Mouse (Mus musculus) layer of hippocampus, postnatal 36 days (tissue): ENCODE data around the gene Gm266. TPM values are rescaled to one million over a fixed set of nuclear protein-coding genes. Genes with fewer than 3 reads are reported as not detected.

Experiments
- DNase-seq, 2 experiments: peaks; one replicate each; pipeline ENCODE4 v3.0.0; 2022
- total RNA-seq, 2 experiments: library from RNA; stranded (reverse); gene quantifications; 2 replicates each; pipeline ENCODE4 v1.2.3; 2021

Gene Gm266
- total RNA-seq, 2 experiments from 2014 or later = 5.5 to 7.8 TPM

DNA sequence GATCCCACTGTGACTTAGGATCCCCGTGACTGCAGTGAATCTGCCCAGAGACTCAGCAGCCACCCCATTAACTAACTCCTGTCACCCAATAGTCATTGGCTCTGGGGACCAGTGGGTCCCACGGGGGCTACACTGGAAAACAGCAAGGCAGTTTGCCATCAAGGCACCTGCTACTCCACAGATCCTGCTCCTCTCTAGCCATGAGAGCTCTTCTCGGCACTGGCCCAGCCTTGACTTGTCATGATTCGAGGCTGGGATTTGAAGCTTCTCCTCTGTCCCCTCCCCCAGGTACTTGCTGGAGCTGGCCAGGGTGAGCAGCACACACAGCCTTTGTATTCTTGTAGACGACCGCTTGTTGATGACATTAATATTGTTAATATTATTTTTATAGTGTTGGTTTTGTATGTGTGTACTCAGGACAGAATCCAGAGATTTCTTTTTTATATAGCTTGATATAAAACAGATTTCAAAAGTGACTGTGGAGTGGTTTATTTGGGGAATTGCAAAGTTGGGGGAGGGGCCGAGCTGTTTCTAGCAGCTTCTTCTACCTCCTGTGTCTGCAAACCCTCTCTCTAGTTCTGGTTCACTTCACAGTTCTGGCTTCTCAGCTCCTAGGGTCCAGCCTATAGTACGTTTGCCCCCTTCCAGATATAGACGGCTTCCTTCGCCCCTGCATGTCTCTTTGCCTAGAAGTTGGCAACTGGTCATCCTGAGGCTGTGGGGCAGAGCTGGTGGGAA is 30.9 kb downstream of the Gm266 start:
- DNase-seq = no peak

DNA sequence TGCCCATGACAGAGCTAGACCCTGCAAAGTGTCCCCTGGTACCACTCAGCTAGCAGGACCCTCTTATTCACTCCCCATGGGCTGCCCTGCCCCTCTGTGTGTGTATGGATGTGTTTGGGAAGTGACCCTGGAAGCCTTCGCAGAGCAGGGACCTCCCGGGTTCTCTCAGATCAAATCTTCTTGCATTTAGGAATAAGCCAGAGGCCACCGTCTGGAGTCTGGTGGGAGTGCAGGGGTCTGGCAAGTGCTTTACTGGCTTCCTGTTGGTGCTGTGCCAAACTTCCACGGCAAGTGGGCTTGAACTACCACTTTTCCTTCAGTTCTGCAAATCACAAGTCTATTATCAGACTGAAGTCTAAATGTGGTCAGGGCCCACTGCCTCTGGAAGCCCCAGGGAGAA is 31.6 kb downstream of the Gm266 start:
- no peak for DNase-seq

DNA sequence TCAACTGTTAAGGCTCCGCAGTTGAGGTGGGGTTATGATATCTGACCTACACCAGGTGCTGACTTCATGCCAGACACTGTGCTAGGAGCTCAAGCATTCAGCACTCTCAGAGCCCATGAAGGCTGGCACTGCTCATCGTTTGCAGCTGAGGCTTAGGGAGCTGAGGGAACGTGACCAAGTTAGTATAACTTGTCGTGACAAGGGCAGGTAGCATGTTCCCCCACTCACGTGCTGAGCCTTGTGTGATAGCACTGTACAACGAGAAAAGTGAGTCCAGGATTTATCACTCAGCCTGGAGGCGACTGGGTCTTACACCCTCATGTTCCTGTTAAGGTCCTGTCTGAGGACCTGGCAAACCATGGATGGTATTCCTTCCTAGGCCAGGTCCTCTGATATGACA is 34.1 kb downstream of the Gm266 start:
- DNase-seq = no peak

DNA sequence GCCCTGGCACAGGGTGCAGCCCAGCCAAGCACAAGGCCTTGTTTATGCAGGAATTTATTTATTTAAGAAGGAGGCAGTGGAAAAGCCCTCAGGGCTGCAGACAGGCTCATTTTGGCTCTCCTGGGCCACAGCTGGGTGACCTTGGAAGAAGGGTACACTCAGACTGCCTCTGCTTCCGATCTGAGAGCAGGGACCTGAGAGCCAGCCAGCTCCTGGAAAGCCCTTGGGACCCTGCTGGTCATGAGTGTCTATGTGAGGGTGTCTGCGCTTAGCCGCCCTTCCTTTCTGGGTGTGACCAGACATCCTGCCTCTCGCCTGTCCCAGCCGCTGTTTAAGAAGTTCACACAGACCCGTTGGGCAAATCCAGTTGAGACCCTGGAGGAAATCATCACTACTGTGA is 35.3 kb downstream of the Gm266 start:
- no peak for DNase-seq

DNA sequence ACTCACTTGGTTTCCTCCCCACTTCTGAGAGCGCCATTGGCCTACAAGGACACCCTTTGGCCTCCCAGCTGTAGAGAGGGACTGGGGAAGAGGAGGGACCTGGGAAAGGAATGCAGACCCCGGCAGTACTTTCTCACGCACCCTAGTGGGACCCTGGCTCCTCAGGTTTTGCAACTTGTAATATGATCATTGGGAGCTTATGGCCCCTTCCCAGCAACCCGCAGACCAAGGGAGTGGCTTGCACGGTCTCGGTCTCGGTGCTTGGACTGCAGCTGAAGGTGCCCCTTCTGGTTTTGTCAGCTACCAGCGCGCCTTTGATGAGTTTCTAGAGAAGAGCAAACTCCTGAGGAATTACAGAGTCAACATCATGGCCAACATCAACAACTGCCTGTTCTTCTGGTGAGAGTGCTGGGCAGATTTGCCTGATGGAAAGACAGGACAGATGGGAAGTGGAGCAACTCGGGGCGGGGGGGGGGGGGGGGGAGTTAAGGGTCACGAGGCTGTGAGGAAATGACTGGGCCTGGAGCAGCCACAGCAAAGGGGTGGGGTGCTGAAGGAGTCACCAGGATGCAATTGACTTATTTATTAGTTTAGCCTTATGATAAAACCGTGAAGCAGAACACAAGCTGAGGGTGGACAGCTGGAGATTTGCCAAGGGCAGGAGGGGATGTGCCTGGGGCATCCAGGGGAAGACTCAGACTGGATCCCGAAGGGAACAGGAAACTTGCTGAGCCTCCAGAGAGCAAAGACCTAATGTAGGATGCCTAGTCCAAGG is 36.5 kb downstream of the Gm266 start:
- no peak for DNase-seq

DNA sequence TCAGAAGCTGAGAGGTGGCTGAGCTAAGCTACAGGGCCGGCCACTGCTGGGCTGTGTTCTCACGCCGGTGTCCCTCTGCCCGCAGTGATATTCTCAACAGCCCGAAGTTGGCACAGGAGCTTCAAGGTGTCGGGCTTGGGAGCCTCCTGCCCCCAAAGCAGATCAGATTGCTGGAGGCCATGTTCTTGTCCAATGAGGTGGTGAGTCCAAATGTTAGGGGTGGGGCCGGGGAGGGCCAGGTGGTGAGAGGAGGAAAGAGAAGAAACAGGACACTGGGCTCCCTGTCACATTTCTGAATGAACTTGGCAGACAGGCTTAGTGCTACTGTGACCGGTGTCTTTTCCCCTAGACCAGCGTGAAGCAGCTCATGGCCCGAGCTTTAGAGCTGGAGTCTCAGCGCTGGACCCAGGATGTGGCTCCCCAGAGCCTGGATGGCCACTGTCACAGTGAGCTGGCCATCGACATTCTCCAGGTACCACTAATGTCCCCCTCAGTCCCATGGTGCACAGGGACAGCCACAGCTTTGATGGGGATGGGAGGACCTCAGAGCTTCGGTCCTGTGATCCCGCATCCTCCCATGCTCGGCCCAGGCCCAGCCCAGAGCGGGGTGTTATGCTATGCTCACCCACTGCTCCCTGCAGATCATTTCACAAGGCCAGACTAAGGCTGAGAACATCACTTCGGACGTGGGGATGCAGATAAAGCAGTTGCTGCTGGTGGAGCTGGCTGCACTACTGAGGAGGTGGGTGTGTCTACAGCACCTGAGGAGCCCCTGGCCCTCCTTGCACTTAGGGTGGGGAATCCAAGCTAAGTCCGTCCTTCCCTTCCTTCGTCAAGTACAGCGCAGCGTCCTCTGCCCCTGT is 37.5 kb downstream of the Gm266 start:
- no peak for DNase-seq

DNA sequence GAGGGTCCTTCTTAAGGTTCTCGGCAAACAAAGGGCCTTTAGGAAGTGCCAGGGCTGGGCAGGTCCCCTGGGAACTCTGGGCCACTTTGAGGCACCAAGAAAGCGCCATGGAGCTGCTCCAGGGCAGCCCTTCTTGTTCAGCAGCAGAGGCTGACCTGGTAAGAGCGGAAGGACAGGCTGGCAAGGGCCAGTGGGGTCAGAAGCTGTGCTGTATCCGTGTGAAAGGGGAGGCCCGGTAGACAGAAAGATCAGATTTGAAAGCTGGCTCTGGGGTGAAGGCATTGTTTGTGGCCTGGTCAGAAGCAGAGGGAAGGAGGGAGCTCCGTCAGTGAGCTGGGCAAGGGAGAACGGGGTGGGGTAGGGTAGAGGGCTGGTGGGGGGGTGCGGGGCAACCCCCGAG is 38.3 kb downstream of the Gm266 start:
- DNase-seq = no peak

DNA sequence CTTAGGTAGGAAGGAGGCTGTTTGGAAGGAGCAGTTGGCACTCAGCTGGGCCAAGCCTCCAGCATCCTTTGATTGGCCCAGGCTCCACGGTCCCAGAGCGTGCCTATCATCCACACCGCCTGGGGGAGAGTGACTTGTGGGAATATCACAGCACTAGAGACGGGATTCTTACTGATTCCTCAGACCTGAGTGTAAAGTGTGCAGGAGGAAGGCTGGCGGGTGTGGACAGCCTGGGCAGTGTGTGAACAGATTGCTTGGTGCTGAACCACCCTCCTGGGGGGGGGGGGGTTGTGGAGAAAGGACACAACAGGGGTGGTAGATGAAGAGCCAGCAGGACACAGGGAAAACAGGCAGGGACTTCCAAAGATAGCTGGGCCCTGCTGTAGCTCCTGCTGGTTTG is 38.9 kb downstream of the Gm266 start:
- DNase-seq = no peak

DNA sequence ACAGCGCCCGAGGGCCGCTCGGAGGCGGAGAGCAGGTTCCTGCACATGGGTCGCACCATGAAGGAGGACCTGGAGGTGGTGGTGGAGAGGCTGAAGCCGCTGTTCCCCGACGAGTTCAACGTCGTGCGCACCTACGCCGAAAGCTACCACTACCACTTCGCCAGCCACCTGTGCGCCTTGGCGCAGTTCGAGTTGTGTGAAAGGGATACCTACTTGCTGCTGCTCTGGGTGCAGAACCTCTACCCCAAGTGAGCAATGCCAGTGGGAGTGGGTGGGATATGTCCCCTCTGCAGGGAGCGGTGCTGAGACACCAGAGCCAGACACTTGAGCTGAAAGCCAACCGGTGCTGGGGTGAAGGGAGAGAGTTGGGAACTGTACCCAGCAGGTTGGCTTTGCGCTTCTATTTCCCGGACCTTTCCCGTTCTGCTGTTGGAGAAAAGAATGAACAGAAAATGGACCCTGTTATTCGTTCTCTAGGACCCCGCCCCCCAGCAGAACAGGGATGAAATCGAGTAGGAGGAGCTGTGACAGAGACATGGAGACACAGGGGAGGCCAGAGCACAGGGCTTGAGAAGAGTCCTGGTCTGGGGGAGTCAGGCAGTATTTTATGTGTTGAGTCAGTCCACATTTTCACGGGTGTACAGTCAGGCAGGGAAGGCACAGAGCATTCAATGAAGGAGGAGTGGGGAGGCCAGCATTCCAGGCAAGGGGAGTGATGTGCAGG is 39.6 kb downstream of the Gm266 start:
- DNase-seq = no peak

DNA sequence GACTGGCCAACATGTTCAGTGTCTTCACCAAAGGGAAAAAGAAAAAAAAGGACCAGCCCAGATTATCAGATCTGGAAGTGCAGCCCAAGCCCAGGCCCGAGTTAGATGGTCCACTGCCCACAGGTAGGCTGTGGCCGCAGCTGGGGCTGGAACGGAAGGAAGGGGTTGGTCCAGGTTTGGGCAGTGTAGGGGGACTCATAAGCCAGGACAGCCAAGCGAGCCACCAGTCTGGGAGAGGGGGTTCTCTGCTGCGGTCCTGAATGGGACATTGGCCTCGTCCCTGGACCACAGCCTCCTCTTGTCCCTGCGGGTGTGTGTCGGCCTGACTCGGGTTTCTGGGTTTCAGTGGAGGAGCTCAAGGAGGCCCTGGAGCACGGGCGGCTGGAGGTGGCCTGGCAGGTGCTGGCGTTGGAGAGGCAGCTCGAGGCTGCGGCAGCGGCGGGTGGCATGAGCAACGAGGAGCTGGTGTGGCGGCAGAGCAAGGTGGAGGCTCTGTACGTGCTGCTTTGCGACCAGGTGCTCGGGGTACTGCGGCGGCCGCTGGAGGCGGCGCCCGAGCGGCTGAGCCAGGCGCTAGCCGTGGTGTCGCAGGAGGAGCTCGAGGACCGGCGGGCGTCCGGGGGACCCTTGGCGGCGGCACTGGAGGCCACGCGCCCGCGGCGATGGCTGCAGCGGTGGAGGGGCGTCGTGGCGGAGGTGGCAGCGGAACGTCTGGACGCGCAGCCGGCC is 40.3 kb downstream of the Gm266 start:
- no peak for DNase-seq

DNA sequence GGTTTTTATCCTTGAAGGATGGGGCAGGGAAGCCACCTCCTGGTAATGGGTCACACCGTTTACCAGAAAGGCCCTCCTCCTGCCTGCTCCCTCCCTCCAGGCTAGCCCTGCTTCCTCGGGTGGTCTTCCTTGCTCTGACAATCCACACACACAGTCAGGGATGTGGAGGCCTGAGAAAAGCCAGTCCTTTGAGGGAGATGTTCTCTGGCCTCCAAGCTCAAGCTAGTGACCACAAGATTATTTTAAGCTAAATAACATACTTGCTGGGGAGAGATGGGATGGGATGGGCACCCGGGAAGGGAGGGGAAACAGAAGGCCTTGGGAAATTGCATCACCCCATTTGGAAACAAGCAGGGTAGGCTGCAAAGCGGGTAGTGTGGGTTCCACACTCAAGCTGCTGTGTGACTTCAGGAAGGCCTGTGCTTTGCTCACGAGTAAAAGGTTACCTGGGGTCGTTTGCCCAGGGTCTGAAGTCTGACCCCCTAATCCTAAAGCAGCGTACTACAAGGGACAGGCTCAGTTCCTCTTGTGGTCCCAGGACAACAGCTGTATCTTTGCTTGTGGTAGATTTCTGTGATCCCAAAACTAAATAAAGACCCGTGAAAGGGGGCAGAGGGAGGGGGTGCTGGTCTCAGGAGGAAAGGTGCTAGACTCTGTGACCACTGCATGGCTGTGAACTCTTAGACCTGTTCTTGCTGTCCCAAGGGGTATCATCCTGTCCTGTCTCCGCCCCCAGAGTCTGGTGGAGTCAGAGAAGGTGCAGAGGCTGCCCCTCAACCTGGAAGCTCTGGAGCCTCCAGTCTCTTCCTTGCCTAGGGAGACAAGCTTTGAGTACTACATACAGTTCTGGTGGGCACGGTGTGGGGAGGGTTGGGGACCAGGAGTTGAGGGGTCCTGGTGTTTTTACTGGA is 41.4 kb downstream of the Gm266 start:
- DNase-seq = no peak

DNA sequence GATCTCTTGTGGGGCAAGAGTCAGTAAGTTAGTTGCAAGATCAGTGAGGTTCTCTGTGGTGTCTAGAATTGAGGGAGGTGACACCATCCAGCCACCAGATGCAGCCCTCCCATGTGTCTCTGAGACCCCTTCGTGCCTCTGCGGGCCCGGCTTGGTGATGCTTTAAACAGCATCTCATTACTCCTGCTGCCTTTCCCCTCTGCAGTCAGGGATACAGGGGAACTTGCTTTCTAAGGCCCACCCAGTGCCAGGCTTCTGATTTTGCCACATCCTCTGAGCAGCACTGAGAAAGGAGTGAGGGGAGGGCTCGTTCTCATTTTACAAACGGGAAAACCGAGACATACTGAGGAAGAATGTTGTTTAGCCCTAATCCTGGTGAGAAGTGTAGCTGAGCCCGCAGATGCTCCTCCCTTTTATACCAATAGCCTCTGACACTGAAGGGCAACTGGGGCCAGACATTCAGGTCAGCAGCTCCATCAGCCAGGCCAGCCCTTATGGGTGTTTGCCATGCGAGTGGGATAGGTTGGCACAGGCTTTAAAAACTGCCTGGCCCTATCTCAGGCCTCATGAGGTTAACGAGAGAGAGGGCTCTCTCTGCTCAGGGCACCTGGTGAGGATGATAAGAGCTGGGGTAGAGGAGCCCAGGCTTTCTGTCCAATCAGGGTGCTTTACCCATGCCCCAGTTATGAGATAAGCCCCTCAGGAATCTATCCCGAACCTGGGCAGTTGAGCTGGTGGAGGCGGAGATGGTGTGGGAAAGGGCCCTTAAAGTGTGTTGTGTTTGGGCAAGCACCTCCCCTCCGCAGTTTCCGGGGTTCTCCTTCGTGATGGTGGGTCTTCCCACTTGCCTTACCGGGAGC is 42.4 kb downstream of the Gm266 start:
- DNase-seq = no peak

DNA sequence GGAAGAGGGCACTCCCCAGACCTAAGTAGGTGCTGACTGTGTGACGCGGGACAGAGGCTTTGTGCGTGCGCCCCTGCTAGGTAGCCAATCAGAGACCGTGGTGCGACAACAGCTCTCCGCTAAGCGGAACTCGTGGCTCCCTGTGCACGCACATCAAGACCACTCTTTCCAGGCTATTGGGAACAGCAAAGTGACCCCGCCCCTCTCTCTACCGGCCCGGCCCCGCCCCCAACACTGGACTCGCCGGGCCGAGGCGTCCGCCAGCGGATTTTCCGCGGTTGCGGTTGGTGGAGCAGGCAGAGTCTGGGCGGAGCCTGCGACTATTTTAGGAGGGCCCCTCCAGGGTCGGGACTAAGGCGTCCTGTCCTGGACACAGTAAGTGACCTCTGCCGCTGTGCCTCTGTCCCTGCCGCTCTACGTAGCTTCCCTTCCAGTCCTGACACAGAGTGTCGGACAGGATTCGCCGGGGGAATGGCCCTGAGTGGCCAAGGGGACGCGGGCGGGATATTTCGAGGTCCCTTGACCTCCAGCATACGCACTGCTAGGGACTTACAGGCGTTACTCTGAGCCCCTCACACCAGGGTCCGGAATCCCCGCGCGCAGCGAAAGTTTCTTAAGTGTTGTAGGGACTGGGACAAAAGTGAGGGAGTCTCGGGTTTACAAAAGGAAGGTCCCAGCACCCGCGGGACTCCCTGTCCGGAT is 43.2 kb downstream of the Gm266 start, which contains the start of gene Tnfaip2:
TSS of gene Tnfaip2 (plus strand) at position 161 of the 702 bp plus-strand sequence.
- no peak for DNase-seq

DNA sequence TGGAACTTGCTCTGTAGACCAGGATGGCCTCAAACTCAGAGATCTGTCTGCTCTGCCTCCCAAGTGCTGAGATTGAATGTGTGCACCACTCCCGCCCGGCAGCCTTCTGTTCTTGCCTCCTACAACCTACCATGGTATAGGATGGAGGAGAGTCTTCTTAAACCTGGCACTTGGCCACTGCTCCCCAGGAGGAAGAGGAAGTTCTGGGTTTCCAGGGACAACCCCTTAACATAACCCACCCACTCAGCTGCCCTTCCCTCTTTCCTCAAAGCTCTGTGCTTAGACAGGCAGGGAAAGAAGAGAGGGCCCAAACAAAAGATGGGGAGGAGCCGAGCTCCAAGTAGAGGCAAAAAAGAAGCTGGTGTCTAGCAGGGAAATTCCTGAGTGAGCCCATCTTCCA is 44.1 kb downstream of the Gm266 start:
- DNase-seq = no peak

DNA sequence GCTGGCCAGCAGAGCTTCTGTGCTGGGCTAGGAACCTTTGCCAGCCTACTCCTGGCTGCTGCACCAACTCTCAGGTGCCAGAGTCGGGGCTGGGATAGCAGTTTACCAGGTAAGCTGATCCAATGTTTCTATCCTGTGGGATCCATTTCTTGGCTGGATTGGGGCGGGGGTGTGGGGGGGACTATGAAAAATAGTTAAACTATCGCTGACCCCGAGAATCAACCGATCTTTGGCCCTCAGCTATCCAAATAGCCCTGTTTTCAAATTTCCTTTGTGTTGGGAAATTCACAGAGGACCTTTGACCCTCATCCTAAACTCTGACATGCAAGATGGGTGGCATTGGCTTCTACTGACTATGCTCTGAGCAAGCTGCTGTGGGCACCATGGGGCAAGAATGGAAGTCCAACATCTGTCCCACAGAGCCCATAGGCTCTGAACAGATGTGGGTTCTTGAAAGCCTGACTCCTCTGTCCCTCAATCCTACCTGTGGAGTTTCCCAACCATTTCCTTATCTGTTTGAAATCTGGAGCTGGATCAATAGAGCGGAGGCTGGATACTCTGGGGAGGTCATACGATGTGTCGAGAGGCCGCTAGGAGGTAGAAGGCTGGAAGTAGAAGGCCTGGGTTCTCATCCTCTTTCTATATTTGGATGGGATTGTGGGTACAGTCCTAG is 44.8 kb downstream of the Gm266 start:
- no peak for DNase-seq

DNA sequence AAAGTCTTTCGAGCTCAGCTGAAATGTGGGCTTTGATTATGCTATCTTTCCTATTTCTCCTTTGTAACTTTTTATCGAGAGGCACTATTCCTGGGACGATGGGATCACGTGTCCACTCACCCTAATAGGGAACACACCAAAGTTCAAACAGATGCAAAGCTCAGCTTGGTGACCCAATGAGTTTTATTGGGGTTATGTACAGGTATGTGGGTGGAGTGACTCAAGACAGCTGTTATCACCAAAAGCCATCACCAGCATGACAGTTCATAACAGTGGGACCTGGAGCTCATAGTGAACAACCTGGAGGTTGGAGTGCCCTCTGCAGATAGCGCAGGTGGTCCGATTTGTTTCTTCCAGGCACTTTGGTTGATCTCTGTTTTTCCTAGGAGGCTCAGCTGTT is 46.8 kb downstream of the Gm266 start:
- no peak for DNase-seq

DNA sequence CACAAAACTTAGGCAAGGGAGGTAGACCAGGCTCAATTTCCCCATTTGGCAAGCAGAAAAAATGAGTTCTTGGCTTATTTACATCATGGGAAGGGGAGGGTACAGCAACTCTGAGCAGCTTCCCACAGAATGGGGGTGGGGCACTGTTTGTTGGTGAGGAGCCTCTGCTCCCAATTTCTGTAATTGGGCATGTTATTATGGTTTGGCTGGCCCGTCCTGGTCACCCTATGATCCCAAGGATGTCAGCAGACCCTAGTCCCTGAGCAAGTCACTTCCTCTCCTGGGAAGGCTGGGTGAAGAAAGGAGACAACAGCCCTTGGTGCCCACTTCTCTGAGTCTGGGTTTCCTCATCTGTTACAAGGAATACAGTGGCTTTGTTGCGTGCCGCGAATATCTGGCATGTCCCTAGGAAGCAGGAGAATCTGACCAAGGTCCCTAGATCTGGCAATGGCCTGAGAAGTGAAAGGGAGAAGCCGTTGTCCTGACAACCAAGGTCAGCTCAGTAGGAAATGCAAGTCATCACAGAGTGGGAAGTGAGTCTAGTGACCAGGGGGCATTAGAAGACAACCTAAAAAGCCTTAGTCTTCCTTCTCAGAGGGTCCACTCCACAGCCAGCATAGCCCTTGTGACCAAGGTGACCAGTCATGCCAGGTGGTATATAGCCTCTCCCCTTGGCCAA is 48.3 kb downstream of the Gm266 start:
- no peak for DNase-seq

DNA sequence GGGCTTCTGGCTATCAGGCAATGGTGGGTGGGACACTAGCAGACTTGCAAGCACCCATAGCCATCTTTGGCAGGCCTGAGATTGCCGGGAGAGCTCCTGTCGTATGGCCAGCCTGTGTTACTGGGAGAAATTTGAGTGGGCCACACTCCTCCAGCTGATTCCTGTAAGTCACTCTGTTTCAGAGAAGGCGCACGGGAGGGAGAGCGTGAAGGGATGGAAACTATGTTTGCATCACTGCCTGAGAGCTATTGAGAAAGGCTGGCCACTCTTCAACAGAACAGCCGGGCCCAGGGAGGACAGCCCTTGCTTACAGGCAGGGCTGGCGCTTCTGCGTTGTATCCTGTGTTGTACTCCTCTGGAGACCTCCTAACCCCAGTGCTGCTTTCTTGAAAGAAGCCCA is 49.0 kb downstream of the Gm266 start:
- DNase-seq = no peak
